Mouse (Mus musculus) liver, postnatal 0 days (tissue): ENCODE results near the gene Exoc8. TPM values are rescaled to one million over a fixed set of nuclear protein-coding genes. Genes with fewer than 3 reads are reported as not detected.

Source experiments
- ATAC-seq: fragments of 200-750 bp; cut with Nextera tagmentation; 2 replicates; pipeline ENCODE4 v1.8.0; 2017; ENCODE audit warnings: mild to moderate bottlenecking, moderate library complexity
- DNase-seq: peaks from one replicate; pipeline ENCODE4 v3.0.0-alpha.2; 2016
- H3K27ac ChIP-seq: fragments of 300-500 bp; sonication (generic); 2 replicates; pipeline ENCODE4 v1.5.1; 2014; ENCODE audit warnings: antibody characterized with exemption, moderate library complexity, mild to moderate bottlenecking, low read depth
- H3K27me3 ChIP-seq: fragments of 300-500 bp; sonication (generic); 2 replicates; pipeline ENCODE4 v1.6.1; 2014; ENCODE audit warnings: low read length, control low read depth, mixed read lengths; ENCODE audit not compliant: insufficient read depth
- H3K36me3 ChIP-seq: fragments of 300-500 bp; sonication (generic); replicated peaks from 2 replicates; pipeline ENCODE4 v1.6.1; 2014; ENCODE audit warnings: mild to moderate bottlenecking, control low read depth, low read length, moderate library complexity, mixed read lengths; ENCODE audit not compliant: insufficient read depth
- H3K4me1 ChIP-seq: fragments of 300-500 bp; sonication (generic); 2 replicates; pipeline ENCODE4 v1.6.1; 2014; ENCODE audit warnings: antibody characterized with exemption, mild to moderate bottlenecking, control low read depth; ENCODE audit not compliant: insufficient read depth
- H3K4me2 ChIP-seq: fragments of 300-500 bp; sonication (generic); 2 replicates; pipeline ENCODE4 v1.6.1; 2014; ENCODE audit warnings: low read depth, mild to moderate bottlenecking, low read length, moderate library complexity, mixed read lengths
- H3K4me3 ChIP-seq: fragments of 300-500 bp; sonication (generic); 2 replicates; pipeline ENCODE4 v1.5.1; 2014; ENCODE audit warnings: low read depth, low read length
- H3K9ac ChIP-seq: fragments of 300-500 bp; sonication (generic); replicated peaks from 2 replicates; pipeline ENCODE4 v1.6.1; 2014; ENCODE audit warnings: mild to moderate bottlenecking, moderate library complexity
- H3K9me3 ChIP-seq: fragments of 300-500 bp; sonication (generic); 2 replicates; pipeline ENCODE4 v1.6.1; 2016; ENCODE audit warnings: mild to moderate bottlenecking, control low read depth, low read length, mixed read lengths
- CTCF ChIP-seq: sonication (generic); IDR thresholded peaks from 2 replicates; pipeline ENCODE4 v1.5.1; 2016; ENCODE audit warnings: antibody characterized with exemption, low read depth
- EP300 ChIP-seq: IDR thresholded peaks from 2 replicates; pipeline ENCODE4 v1.6.1; 2016; ENCODE audit warnings: antibody characterized with exemption, low read depth, mild to moderate bottlenecking
- WGBS: fragments of 180-500 bp; shearing (Covaris S2); extraction: QIAGEN DNeasy Blood & Tissue Kit; methylation state at CpG from one replicate; pipeline ENCODE4 v1.1.7; 2014; ENCODE audit not compliant: insufficient replicate concordance; 5-methylcytosine and 5-hydroxymethylcytosine counted together
- polyA plus RNA-seq: library from polyadenylated mRNA; unstranded; fragments of >200 nt; fragmentation: Nextera tagmentation; extraction: Ambion mirVana; gene quantifications from 2 replicates; pipeline ENCODE4 v1.2.1, GENCODE M21; 2015

Exoc8 gene
- polyA plus RNA-seq, 1 experiment from 2014 or later: 2.8 TPM

DNA sequence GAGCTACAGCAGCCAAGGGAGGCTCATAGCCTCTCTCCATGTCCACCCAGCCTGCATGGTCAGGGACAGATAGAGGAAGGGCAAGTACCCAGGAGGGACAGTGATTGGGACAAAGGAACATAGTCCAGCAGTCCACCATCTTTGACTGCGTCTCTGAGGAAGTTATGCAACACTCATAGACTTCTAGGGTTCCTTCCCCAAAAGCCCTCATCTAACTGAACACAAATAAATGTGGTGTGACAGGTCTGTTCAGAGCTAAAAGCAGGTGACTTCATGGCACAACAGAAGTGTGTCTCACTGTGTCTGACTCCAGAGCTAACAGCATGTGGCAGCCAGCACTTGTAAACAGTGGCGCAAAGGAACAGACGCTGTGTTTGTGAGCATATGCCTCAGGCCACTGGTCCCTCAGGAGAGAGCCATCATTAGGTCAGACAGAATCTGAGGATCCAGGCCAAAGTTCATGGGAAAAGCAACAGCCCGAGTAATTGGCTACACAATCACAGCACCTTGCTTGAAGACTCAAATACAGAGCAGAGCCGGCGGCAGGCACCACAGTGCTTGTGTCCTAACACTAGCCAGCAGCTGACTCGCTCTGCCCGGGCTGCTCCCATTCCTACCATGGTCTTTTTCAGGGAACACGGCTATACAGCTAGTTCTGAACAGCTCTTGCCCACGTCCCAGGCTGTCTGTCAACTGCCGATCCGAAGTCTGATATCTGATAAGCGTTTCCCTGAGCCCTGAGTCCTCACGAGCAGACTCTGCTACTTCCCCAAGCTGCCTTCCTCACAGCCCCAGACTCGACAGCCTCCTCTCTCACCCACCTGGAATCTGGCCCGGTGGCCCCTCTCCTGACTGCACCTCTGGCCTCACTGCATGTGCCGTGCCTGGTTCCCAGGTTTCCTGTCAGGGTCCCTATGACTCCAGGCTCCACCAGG, 14.7 kb upstream of the Exoc8 start:
- no peak for DNase-seq
- peaks cover 41% of the 10 kb centered on the region for H3K36me3 ChIP-seq
- H3K9me3 ChIP-seq: no peaks in the 10 kb centered on the region
- H3K4me1 ChIP-seq: peaks cover 6% of the 10 kb centered on the region
- no peak overlapping the region for H3K4me3 ChIP-seq
- no peak overlapping the region for H3K9ac ChIP-seq
- H3K27me3 ChIP-seq: no peaks in the 10 kb centered on the region
- TF ChIP-seq EP300 (no peak), CTCF (no peak)
- H3K27ac ChIP-seq: no peak overlapping the region
- 47% methylated on average over 17 of the region's 17 CpGs for WGBS
- peak; percentile 64 for ATAC-seq
- no peak overlapping the region for H3K4me2 ChIP-seq

DNA sequence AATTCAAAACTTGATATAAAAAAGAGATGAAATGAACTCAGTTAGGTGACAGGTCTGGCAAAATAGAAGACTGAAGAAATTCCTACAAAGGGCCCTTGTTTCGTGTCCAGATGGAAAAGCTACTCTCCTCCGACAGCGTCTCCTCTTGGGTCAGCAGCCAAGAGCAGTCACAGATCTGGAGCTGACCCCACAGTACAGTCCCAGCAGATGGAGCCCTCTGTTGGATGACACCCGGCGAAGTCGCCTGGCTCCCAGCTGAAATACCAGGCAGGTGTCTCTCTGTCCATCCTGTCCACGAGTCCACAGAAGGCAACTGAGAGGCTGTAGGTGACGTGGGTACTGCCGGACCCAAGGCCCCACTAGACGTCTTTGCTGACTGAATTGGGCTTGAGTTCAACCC, 12.8 kb upstream of the Exoc8 start:
- no peak for ATAC-seq
- Histone ChIP-seq H3K9me3 (no peaks in the 10 kb centered on the region), H3K36me3 (peaks cover 58% of the 10 kb centered on the region), H3K27ac (no peak overlapping the region), H3K4me2 (no peak overlapping the region), H3K4me1 (peaks cover 6% of the 10 kb centered on the region), H3K27me3 (no peaks in the 10 kb centered on the region), H3K4me3 (no peak overlapping the region), H3K9ac (no peak overlapping the region)
- 83% methylated on average over 10 of the region's 10 CpGs for WGBS
- no peak for TF ChIP-seq EP300
- no peak for TF ChIP-seq CTCF
- DNase-seq: no peak

DNA sequence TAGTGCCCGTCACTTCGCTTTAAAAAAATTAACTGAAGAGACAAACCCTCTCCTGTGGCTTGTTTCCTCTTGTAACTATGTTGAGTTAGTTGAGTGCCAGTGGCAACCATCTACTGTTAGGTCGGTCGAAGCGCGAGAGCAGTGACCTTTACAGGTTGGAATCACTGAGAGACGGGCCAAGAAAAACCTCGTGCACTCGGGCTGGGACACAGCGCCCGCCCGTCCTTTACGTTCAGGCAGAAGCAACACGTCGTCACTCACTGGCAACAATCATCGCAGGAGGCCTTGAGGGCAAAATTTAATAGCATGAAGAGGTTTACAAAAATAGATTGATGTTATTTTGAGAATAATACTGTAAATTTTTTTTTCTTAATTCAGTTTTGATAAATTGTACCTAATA, 12.4 kb upstream of the Exoc8 start:
- H3K27me3 ChIP-seq: no peaks in the 10 kb centered on the region
- H3K4me1 ChIP-seq: peaks cover 6% of the 10 kb centered on the region
- no peak overlapping the region for H3K27ac ChIP-seq
- H3K9me3 ChIP-seq: no peaks in the 10 kb centered on the region
- H3K9ac ChIP-seq: no peak overlapping the region
- H3K4me3 ChIP-seq: no peak overlapping the region
- H3K36me3 ChIP-seq: peaks cover 60% of the 10 kb centered on the region
- H3K4me2 ChIP-seq: no peak overlapping the region
- 92% methylated on average over 16 of the region's 16 CpGs for WGBS
- DNase-seq: no peak
- no peak for ATAC-seq
- TF ChIP-seq CTCF: no peak
- TF ChIP-seq EP300: no peak

DNA sequence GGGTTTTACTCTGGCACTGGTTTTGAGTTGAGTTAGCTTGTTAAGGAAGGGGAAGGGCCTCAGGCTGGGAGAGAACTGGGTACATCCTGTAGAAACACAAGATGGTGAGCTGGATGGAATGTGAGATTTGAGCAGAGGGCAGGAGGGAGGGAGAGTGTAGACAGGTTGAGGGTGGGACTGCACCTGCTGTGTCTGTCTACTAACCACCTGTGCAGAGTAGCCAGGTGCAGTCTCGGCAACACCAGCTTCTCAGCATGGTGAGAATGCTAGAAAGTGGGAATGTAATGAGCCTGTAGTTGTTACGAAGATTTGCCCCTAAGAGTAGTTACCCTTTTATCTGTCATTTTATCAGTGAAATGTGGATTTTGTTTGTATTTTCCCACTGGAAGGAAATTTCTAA, 8.0 kb upstream of the Exoc8 start:
- H3K4me2 ChIP-seq: no peak overlapping the region
- DNase-seq (no peak), ATAC-seq (no peak)
- no peaks in the 10 kb centered on the region for H3K27me3 ChIP-seq
- H3K9ac ChIP-seq: no peak overlapping the region
- no peak overlapping the region for H3K27ac ChIP-seq
- no peak overlapping the region for H3K4me3 ChIP-seq
- 84% methylated on average over 2 of the region's 2 CpGs for WGBS
- peaks cover 78% of the 10 kb centered on the region for H3K36me3 ChIP-seq
- peaks cover 3% of the 10 kb centered on the region; the same call in 1 of the 2 replicates for H3K4me1 ChIP-seq
- no peaks in the 10 kb centered on the region for H3K9me3 ChIP-seq
- TF ChIP-seq CTCF (no peak), EP300 (no peak)

DNA sequence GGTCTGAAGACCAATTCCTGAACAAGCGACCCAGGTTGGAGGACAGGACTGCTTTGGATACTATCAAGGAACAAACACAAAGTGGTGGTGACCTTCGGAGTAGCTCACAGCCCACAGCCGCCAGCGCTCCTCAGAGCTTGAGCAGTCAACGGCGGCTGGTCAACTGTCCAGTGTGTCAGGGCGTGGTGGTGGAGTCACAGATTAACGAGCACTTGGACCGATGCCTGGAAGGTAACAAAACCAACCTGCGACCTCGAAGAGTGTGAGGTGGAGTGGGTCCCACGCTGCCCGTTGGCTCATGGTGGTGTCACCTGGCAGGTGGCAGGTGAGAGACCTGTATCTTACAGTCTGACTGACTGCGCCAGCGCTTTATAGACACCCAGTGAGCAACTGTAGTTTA, 5.7 kb upstream of the Exoc8 start:
- 71% methylated on average over 15 of the region's 15 CpGs for WGBS
- ATAC-seq: peak; percentile 75

DNA sequence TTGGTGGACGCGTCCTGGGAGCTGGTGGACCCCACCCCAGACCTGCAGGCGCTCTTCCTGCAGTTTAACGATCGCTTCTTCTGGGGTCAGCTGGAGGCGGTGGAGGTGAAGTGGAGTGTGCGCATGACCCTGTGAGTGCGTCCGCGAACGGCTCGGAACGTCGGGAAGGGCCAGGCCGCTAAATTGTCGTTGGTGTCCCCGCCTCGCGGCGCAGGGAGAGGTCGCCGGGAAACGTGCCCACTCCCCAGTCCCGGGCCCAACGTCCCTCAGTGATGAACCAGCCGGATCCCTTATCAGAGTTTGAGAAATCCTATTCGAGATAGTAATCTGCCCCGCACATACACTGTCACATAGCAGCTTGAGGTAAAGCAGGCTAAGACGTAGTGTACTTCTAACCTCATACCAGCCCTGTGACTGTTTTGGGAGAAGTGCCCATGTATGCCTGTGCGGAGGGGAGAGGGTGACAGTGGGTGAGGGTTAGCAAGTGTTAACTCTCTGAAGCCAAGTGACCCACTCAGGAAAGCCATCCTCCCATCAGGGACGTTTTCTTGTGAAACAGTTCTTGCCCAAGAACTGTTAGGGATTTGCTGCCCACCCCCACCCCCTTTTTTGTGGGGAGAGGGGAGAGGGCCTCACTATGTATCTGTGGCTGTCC, 873 bp upstream of the Exoc8 start:
- H3K36me3 ChIP-seq: peaks cover 54% of the 10 kb centered on the region
- H3K4me1 ChIP-seq: peaks cover 29% of the 10 kb centered on the region
- peak overlapping the region; percentile 90 for H3K9ac ChIP-seq
- ATAC-seq (peak; percentile 24), DNase-seq (no peak)
- H3K4me2 ChIP-seq: peak overlapping the region; percentile 100
- no peaks in the 10 kb centered on the region for H3K27me3 ChIP-seq
- no peaks in the 10 kb centered on the region for H3K9me3 ChIP-seq
- no peak for TF ChIP-seq EP300
- TF ChIP-seq CTCF: no peak
- WGBS: 3% methylated on average over 31 of the region's 31 CpGs
- peak overlapping the region; percentile 95 for H3K4me3 ChIP-seq
- peak overlapping the region; percentile 89 for H3K27ac ChIP-seq

More for the DNA sequence above, 5.7 kb upstream of the Exoc8 start:
- Histone ChIP-seq H3K36me3 (peaks cover 76% of the 10 kb centered on the region), H3K27me3 (no peaks in the 10 kb centered on the region), H3K4me2 (no peak overlapping the region), H3K27ac (no peak overlapping the region), H3K9me3 (no peaks in the 10 kb centered on the region), H3K4me3 (no peak overlapping the region), H3K9ac (no peak overlapping the region), H3K4me1 (peaks cover 13% of the 10 kb centered on the region)
- TF ChIP-seq EP300 (no peak), CTCF (no peak)
- DNase-seq: peak; percentile 67
